Mouse (Mus musculus) mouse trophoblast stem cell (cell line): Measurements from ENCODE around the gene Vwc2.

ENCODE experiments used
- in situ Hi-C, 2 experiments: fragments of 300-500 bp; cut with MseI, MboI; formaldehyde crosslinking; loops; 2 replicates in 1 of 2; 3 replicates in 1 of 2; pipeline ENCODE4 v1.15.1; 2025

The Vwc2 gene

DNA sequence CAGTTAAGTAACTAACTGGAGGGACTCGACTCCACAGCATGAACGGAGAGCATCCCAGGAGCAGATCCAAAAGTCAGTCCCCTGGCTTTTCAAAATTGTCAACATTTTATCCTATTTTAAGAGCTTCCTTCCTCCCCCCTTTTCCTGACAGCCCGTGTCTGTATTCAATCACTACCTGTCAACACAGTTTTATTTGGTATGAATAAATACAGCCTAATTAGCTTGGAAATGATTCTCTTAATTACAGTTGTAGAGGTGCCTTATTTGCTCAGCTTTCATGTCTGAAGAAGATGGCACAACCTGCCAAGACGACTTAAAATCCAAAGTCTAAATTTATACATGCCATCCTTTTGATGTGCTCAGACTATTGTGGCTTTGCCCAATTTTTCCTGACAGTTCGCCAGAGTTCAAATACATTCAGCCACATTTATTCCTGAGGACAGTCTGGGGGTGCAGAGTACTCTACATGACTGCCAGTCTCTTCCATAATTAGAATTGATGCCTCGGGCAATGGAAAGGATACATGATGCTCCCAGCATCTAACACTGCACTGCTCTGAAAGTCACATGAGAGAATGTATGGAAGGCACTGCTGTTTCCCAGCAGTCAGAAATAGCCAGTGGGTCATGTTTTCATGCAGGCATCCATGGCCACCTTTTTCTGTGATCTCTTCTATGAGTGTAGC lies 128.8 kb downstream of the Vwc2 start:
- in situ Hi-C loops = no loop called here

DNA sequence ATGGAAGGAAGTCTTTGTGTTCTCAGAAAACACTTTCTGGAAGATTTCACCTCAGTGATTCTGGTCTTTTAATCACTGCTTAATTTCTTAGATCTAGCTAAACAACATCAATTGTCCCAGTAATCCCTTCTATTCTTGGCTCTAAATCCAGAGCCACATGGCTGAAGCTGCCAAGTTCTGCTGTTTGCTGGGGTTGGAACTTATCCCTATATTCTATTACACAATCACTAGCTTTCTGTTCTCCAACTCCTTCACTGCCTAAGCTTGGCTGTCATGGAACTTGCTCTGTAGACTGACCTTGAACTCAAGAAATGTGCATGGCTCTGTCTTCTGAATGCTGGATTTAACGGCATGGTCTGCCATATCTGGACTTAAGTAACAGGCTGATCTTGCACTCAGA lies 143.3 kb downstream of the Vwc2 start:
- in situ Hi-C loops = no loop called here

DNA sequence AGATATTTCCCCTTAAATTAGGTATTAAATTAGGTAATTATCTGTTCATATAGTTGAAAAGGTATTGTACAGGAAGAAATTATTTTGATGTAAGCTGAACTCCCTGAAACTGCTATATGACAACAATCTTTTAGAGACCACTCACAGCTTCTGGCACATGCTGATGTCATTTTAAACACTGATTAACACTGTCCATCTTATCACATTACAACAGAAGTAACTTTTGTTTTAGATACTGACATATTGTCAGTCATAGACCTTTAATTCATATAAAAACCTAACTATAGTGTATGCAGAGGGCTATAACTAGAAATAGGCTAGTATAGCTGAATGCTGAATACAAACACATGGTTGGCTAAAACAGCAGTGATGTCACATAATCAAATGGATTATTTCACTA lies 166.1 kb downstream of the Vwc2 start:
- in situ Hi-C loops = no loop called here

DNA sequence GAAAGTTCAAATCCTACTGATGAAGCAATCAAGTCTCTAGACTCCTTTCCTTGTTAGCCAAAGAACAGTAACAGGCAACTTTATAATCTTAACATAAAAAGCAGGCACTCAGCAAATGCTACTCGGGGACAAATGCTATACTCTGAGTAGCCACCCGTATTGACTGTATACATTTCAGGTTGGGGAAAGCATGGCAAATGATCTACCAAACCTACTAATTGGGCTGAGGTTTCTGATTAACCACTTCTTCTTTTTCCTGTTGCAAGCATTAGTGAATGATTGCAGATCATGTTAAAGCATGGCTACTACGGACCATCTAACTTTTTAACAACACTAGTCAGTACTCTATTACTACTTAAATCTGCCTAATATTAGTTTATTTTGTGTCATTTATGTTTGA lies 169.5 kb downstream of the Vwc2 start:
- in situ Hi-C loops = no loop called here
